Mouse (Mus musculus): ENCODE data around the gene Tenm4. TPM values are rescaled to one million over a fixed set of nuclear protein-coding genes. Genes with fewer than 3 reads are reported as not detected.

The Tenm4 gene
- polyA plus RNA-seq, 1 experiment from 2014 or later, result 24.0 TPM

GRCm38 (mm10) chr7:96709891-96710290 is 538.8 kb downstream of the Tenm4 start:
- WGBS, result 69% methylated on average over 4 of the region's 4 CpGs
- no peak overlapping the region; the same call in 1 of the 2 replicates for H3K27ac ChIP-seq
- H3K4me2 ChIP-seq, result no peak overlapping the region

DNA sequence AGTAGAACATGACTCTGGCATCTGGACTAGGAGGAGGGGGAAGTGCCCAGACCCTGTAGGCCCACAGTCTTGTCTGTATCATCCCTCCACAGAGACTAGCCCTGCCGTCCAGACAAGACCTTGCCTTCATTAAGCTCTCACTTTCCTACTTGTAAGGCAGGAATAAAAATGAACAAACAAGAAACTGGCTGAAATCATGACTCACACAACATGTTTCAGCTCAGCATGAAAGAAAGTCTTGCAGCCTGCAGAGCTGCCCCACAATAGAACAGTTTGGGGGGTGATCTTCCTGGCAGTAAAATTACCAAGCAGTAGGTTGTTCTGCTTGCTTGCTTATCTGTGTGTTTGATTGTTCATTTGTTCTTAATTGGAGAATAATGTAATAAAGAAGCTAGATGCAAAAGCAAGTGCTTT is 539.6 kb downstream of the Tenm4 start:
- Histone ChIP-seq H3K4me3 (replicated peaks) (no peak overlapping the region), H3K27ac (no peak overlapping the region), H3K36me3 (no peaks in the 10 kb centered on the region), H3K9ac (no peak overlapping the region), H3K4me1 (no peaks in the 10 kb centered on the region), H3K27me3 (replicated peaks) (no peaks in the 10 kb centered on the region), H3K9me3 (no peaks in the 10 kb centered on the region), H3K4me2 (no peak overlapping the region)
- WGBS, result 75% methylated on average over 1 of the region's 1 CpGs
- ATAC-seq (ENCODE audit: insufficient read depth, low FRiP score, low read depth), result no peak

More at GRCm38 (mm10) chr7:96709891-96710290, 538.8 kb downstream of the Tenm4 start:
- ATAC-seq (ENCODE audit: insufficient read depth, low FRiP score, low read depth), result no peak
- Histone ChIP-seq H3K36me3 (no peaks in the 10 kb centered on the region), H3K27me3 (replicated peaks) (no peaks in the 10 kb centered on the region), H3K4me3 (replicated peaks) (no peak overlapping the region), H3K4me1 (no peaks in the 10 kb centered on the region), H3K9me3 (no peaks in the 10 kb centered on the region), H3K9ac (no peak overlapping the region)

DNA sequence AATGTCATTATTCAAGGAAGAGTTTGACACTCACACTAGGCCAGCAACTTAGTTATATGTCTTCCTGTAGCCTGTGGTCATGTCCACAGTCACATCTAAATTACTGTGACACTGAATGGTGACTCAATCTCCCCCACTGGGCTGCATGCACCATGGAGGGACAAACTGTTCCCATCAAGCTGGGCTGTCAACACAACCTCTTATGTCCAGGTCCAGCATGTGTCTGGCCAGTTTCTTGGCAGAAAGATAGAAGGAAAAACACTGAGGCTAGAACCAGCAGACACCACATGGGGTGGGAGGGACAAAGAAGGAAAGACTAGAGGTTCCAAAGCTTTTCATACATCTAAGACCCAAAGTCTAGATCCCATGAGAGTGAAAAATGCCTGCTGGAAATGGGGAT is 541.8 kb downstream of the Tenm4 start:
- H3K27ac ChIP-seq, result no peak overlapping the region
- no peak for ATAC-seq (ENCODE audit: insufficient read depth, low FRiP score, low read depth)
- no peaks in the 10 kb centered on the region for H3K9me3 ChIP-seq

DNA sequence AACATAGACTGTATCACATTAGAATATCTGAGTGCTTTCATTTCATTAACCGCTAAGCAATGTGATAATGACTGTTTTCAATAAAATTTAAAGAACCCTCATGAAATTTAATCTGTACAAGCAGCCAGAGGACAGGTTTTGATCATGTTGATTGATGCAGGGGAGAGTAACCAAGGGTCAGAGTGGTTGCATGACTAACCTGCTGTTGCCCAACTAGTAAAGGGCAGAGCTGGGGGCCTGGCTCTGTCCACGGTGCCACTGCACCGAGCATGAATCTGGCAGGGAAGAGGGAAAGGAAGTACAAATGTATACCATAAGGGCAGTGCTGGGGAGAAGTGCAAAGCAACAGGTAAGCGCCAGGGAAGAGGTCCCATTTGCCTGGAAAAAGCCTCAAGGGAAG is 545.9 kb downstream of the Tenm4 start:
- ATAC-seq (ENCODE audit: insufficient read depth, low FRiP score, low read depth), result no peak
- WGBS, result 94% methylated on average over 4 of the region's 4 CpGs

More for the DNA sequence above, 541.8 kb downstream of the Tenm4 start:
- Histone ChIP-seq H3K27me3 (replicated peaks) (no peaks in the 10 kb centered on the region), H3K9ac (no peak overlapping the region), H3K4me2 (no peak overlapping the region), H3K36me3 (no peaks in the 10 kb centered on the region), H3K4me3 (replicated peaks) (no peak overlapping the region), H3K4me1 (no peaks in the 10 kb centered on the region)

DNA sequence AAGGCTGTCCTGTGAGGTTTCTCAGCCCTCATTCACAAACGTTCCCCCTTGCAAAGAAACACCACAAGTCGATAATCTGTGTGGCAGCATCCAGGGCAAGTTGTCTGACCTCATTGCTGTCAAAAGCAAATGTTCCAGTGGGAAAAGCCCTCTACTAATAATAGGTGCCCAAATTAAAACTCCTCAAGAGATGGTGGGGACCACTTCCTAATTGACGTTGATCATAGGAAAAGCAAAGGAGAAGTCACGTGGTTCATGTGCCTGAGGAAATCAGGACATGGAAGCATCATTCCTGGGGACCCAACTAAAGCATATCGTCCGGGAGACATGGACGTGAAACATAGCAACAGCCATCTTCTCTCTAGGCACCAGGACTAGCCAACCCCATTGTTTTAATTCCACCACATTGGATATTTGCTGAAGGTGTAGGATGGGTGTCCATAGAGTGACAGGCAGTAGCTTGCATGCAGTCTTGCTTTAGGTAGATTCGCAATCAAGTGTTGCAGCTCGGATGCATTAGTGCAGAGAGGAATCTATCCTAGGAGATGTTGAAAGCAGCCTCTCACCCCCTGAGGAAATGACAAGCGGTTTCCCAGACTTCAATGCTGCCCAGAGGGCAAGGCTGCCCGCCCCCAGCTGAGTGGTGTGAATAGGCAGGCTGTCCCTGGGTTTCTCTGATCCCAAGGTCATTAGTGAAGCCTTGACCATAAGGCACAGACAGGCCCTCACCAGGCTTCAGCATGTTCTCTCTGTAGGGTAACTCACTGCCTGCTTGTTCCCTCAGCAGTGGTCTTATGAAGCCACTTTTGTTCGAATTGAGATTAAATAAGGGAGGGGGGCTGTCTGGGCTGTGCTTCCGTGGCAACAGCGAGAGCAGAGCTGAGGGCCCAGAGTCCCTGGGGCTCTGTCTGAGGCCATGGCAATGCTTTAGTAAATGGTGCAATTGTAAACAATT is 547.4 kb downstream of the Tenm4 start:
- H3K9ac ChIP-seq, result no peak overlapping the region
- 57% methylated on average over 14 of the region's 14 CpGs for WGBS
- no peak overlapping the region for H3K27ac ChIP-seq
- no peaks in the 10 kb centered on the region for H3K36me3 ChIP-seq
- H3K4me2 ChIP-seq, result no peak overlapping the region
- no peak; the same call in 1 of the 2 replicates for ATAC-seq (ENCODE audit: insufficient read depth, low FRiP score, low read depth)
- no peak overlapping the region for H3K4me3 ChIP-seq (replicated peaks)
- H3K4me1 ChIP-seq, result no peaks in the 10 kb centered on the region; the same call in 1 of the 2 replicates
- no peaks in the 10 kb centered on the region for H3K27me3 ChIP-seq (replicated peaks)
- no peaks in the 10 kb centered on the region for H3K9me3 ChIP-seq

More for the DNA sequence above, 545.9 kb downstream of the Tenm4 start:
- no peaks in the 10 kb centered on the region for H3K36me3 ChIP-seq
- no peak overlapping the region for H3K9ac ChIP-seq
- no peaks in the 10 kb centered on the region for H3K9me3 ChIP-seq
- H3K4me2 ChIP-seq, result no peak overlapping the region
- H3K27ac ChIP-seq, result no peak overlapping the region
- H3K4me1 ChIP-seq, result no peaks in the 10 kb centered on the region; the same call in 1 of the 2 replicates
- no peak overlapping the region for H3K4me3 ChIP-seq (replicated peaks)
- H3K27me3 ChIP-seq (replicated peaks), result no peaks in the 10 kb centered on the region

DNA sequence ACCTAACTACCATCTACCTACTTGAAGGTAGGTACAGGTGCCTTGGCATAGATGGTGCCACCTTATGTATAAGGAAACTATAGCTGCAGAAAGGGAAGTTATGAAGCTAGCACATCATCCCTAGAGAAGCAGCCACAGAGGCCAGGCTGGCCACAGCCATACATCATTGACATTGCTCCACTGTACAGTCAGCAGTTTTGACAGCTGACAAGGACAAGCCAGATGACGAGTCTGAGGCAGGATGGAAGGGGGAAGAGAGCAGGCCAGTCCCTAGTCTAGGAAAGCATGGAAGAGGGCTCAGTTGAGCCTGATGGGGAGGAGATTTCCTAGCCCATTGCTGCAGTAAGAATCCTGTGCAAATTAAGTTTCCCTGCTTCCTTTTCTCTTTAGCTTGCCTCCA is 548.9 kb downstream of the Tenm4 start:
- H3K9ac ChIP-seq, result no peak overlapping the region
- no peaks in the 10 kb centered on the region; the same call in 1 of the 2 replicates for H3K4me1 ChIP-seq
- H3K4me2 ChIP-seq, result no peak overlapping the region
- H3K4me3 ChIP-seq (replicated peaks), result no peak overlapping the region
- H3K36me3 ChIP-seq, result no peaks in the 10 kb centered on the region
- H3K27ac ChIP-seq, result no peak overlapping the region
- no peak for ATAC-seq (ENCODE audit: insufficient read depth, low FRiP score, low read depth)
- H3K9me3 ChIP-seq, result no peaks in the 10 kb centered on the region
- WGBS, result 35% methylated on average over 1 of the region's 1 CpGs
- H3K27me3 ChIP-seq (replicated peaks), result no peaks in the 10 kb centered on the region

DNA sequence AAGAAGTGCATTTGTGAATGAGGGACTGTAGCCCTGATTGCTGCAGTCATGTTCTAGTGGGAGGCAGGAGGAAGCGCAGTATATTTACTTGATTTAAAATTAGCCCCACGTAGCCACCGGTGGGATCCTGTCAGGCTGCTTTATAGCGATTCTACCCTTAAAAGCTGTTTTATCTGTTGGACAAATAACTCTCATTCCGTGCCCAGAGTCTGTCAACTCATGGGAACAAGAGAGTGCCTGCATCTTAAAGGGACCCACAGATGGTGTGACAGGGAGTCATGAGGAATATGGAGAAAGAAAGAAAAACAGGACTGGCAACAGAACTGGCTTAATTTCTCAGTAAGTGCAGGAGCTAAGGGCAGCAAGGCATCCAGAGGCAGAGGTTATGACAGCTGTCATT is 549.4 kb downstream of the Tenm4 start:
- no peak overlapping the region for H3K4me3 ChIP-seq (replicated peaks)
- WGBS, result 49% methylated on average over 5 of the region's 5 CpGs
- H3K9ac ChIP-seq, result no peak overlapping the region
- H3K9me3 ChIP-seq, result no peaks in the 10 kb centered on the region
- no peaks in the 10 kb centered on the region for H3K27me3 ChIP-seq (replicated peaks)
- no peak overlapping the region for H3K27ac ChIP-seq
- H3K4me2 ChIP-seq, result no peak overlapping the region
- no peaks in the 10 kb centered on the region; the same call in 1 of the 2 replicates for H3K4me1 ChIP-seq
- no peaks in the 10 kb centered on the region for H3K36me3 ChIP-seq
- ATAC-seq (ENCODE audit: insufficient read depth, low FRiP score, low read depth), result no peak

GRCm38 (mm10) chr7:96722796-96723195 is 551.8 kb downstream of the Tenm4 start:
- ATAC-seq (ENCODE audit: insufficient read depth, low FRiP score, low read depth), result no peak
- Histone ChIP-seq H3K4me2 (no peak overlapping the region), H3K9ac (no peak overlapping the region), H3K4me1 (no peaks in the 10 kb centered on the region; the same call in 1 of the 2 replicates), H3K27ac (no peak overlapping the region), H3K4me3 (replicated peaks) (no peak overlapping the region), H3K9me3 (no peaks in the 10 kb centered on the region), H3K36me3 (no peaks in the 10 kb centered on the region), H3K27me3 (replicated peaks) (no peaks in the 10 kb centered on the region)
- WGBS, result 43% methylated on average over 3 of the region's 3 CpGs

DNA sequence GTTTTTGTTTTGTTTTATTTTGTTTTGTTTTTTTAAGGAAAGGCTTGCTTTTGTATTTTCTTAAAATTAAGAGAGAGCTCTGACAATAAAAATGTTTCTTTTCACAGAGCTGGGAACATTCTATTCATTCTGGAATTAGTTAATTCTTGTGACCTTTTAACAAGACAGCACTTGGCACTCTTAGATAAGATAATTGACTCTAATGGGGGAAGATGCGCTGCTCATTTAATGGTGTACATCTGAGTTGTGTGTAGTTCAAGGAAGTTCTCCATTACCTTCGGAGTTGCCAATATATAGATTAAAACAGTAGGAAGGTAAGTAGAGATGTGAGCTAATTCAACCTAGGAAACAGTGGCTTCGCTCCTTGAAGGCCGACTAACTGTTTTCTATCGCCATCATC is 554.6 kb downstream of the Tenm4 start:
- no peak for ATAC-seq (ENCODE audit: insufficient read depth, low FRiP score, low read depth)
- WGBS, result 93% methylated on average over 5 of the region's 5 CpGs
- Histone ChIP-seq H3K27me3 (replicated peaks) (no peaks in the 10 kb centered on the region), H3K4me2 (no peak overlapping the region), H3K4me1 (no peaks in the 10 kb centered on the region), H3K9me3 (no peaks in the 10 kb centered on the region), H3K4me3 (replicated peaks) (no peak overlapping the region), H3K36me3 (no peaks in the 10 kb centered on the region), H3K9ac (no peak overlapping the region), H3K27ac (no peak overlapping the region)

DNA sequence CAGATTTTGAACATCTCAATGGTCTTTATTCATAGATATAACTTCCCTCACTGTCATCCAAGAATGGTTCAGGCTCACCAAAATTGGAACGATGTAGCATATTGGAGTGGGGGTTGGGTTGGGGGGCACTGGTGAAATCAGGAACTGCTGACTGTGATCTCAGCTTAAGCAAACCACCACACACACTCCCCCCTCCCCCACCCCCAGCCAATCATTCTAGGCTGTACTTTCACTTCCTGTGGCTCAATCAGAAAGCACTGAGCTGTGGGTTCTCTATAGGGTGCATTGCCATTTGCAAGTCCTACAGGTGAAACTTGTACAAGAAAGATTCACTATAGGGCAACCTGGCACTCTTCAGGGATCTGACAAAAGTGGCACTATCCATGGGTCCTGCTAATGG is 559.3 kb downstream of the Tenm4 start:
- H3K9ac ChIP-seq, result no peak overlapping the region
- H3K9me3 ChIP-seq, result no peaks in the 10 kb centered on the region
- H3K27ac ChIP-seq, result no peak overlapping the region
- H3K27me3 ChIP-seq (replicated peaks), result no peaks in the 10 kb centered on the region
- H3K4me1 ChIP-seq, result no peaks in the 10 kb centered on the region
- no peak overlapping the region for H3K4me2 ChIP-seq
- H3K4me3 ChIP-seq (replicated peaks), result no peak overlapping the region
- 79% methylated on average over 1 of the region's 1 CpGs for WGBS
- H3K36me3 ChIP-seq, result no peaks in the 10 kb centered on the region
- no peak for ATAC-seq (ENCODE audit: insufficient read depth, low FRiP score, low read depth)

DNA sequence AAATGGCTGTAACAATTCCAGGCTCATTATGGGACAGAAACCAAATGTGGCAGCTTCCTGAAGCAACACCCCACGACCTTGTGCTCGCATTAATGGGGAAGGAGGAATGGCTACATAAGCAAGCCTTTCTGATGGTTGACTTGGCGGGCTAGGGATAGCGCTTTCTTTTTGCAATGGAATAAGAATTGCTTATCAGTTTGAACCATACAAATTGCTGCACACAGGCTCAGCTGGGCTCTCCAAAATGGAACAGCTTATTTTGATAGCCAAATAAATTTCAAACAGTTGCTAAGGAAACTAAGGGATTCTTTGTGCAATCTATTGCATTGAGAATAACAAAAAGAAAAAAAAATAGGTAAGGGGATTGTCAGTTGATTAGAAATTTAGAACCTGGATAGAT is 560.9 kb downstream of the Tenm4 start:
- Histone ChIP-seq H3K4me3 (replicated peaks) (no peak overlapping the region), H3K9ac (no peak overlapping the region), H3K9me3 (no peaks in the 10 kb centered on the region), H3K27ac (no peak overlapping the region), H3K27me3 (replicated peaks) (no peaks in the 10 kb centered on the region), H3K4me1 (no peaks in the 10 kb centered on the region), H3K36me3 (no peaks in the 10 kb centered on the region), H3K4me2 (no peak overlapping the region)
- WGBS, result 81% methylated on average over 4 of the region's 4 CpGs
- no peak for ATAC-seq (ENCODE audit: insufficient read depth, low FRiP score, low read depth)

DNA sequence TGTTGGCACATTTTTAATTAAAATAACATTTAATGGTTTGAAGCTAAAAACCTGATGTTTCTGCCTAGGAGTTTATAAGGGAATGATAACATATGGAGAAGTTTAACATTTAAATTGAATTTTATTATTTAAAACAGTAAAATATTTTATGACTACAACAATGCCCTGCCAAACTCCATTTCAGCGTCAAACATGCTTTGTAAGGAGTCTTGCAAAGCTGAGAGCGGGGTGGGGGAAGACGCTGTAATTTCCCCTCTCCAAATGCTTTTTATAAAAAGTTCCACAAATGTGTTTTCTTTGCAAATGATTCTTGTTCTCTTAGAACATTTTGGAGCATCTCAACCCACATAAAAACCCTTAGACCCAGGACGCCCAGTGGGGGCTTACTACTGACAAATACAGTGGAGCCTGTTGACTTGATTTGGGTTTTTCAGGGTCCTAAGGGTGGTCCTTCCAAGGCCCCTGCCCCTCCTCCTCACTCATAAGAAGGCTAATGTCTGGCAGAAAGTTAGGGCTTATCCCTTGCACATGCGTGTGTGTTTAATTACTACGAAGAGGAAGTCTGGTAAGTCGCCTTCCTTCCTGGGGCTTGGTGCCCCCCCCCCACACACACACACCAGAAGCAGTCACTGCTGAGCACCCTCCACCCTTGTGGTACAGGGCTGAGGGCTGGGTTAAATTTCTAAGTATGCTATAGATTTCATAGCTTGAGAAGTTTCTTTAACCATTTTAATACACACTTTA is 563.4 kb downstream of the Tenm4 start:
- 66% methylated on average over 7 of the region's 7 CpGs for WGBS

More for the DNA sequence above, 563.4 kb downstream of the Tenm4 start:
- H3K9ac ChIP-seq, result no peak overlapping the region
- H3K4me3 ChIP-seq (replicated peaks), result no peak overlapping the region
- H3K9me3 ChIP-seq, result no peaks in the 10 kb centered on the region
- H3K36me3 ChIP-seq, result no peaks in the 10 kb centered on the region
- H3K4me2 ChIP-seq, result no peak overlapping the region
- no peak overlapping the region for H3K27ac ChIP-seq
- H3K4me1 ChIP-seq, result no peaks in the 10 kb centered on the region
- no peaks in the 10 kb centered on the region for H3K27me3 ChIP-seq (replicated peaks)
- no peak for ATAC-seq (ENCODE audit: insufficient read depth, low FRiP score, low read depth)

All from stomach, embryonic 15.5 days (tissue).